Mouse (Mus musculus): ENCODE measurements around the gene Dqx1. TPM values are rescaled to one million over a fixed set of nuclear protein-coding genes. Genes with fewer than 3 reads are reported as not detected.
A peak's percentile ranks its signal among the peaks of the same experiment; 100 is the strongest.

Gene Dqx1
- polyA plus RNA-seq, 1 experiment = 0.84 TPM

DNA sequence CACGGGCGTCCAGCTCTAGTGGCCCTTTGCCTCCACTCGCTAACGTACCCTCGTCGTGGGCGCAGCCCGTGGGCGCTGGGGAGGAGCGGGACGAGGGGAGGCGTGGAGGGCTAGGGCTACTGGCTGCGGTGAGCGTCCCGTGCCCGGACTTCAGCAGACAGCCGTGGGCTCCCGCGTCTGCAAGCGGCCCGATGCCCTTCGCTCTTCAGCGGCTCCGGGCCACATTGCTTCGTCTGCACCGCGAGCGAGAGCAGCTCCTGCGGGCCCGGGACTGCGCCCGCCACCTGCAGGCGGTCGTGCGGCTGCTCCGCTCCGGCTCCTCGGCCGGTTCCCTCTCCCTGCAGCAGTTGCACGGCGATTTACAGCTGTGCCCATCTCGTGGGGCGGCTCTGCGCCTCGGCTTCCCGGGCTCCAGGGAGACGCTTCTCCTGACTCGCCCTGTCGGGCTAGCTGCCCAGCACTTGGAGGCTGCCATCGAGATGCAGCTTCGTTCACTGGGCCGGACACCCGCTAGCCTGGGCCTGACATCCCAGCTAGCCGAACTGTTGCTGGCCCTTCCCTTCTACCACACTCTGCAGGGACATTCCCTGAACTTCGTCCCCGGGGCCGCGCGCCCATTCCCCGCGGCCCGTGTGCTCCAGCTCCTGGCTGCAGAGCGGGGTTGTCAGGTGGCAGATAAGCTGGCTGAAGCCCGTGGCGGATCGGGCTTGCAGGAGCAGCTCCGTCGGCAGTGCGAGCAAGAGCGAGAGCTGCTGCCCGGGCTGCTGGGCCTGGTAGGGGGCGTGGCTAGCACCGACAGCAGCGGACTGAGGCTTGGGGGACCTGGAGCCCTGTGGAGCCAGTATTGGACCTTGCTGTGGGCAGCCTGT is 44.3 kb downstream of the Dqx1 start:
- no peaks in the 10 kb centered on the region for H3K4me1 ChIP-seq (ENCODE audit: control insufficient read depth, insufficient read depth, low read length)
- TF ChIP-seq POLR2A (IDR thresholded peaks at IDR 0.05; ENCODE audit: low read depth, low read length) = peak; percentile 44
- 0 out of 2 replicates have a peak, but pooled peaks have one; percentile 7 for TF ChIP-seq CTCF (IDR thresholded peaks at IDR 0.05; ENCODE audit: borderline replicate concordance, insufficient read depth, low read length)
- peak overlapping the region; percentile 56 for H3K4me3 ChIP-seq (ENCODE audit: insufficient read depth, low read length)
- H3K27ac ChIP-seq (ENCODE audit: insufficient read depth, low read length) = no peak overlapping the region

DNA sequence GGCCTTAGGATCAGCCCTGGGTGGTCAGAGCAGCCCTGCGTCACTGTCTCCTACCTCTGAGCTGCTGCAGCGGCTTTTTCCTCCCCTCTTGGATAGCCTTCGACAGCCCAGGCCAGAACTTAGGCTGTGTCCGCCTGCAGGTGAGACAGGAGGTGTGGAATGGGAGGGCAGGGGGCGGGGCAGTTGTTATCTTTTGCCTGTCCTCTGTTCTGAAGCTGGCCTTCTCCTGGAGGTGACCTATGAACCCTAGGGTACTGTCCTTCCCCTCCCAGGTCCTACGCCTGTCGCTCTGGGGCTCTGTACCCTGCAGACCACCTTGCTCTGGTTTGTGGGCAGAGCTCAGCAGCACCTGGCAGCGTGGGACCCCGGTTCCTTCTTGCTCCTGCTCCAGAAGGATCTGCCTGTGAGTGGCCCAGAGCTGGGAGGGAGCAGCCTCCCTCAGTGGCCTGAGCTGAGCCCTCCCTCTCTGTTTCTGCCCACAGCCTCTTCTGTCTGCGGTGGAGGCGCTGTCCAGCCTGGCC is 45.5 kb downstream of the Dqx1 start:
- Histone ChIP-seq H3K4me1 (ENCODE audit: control insufficient read depth, insufficient read depth, low read length) (no peaks in the 10 kb centered on the region), H3K4me3 (ENCODE audit: insufficient read depth, low read length) (no peak overlapping the region), H3K27ac (ENCODE audit: insufficient read depth, low read length) (no peak overlapping the region)
- TF ChIP-seq CTCF (IDR thresholded peaks at IDR 0.05; ENCODE audit: borderline replicate concordance, insufficient read depth, low read length) (no peak), POLR2A (IDR thresholded peaks at IDR 0.05; ENCODE audit: low read depth, low read length) (no peak)

DNA sequence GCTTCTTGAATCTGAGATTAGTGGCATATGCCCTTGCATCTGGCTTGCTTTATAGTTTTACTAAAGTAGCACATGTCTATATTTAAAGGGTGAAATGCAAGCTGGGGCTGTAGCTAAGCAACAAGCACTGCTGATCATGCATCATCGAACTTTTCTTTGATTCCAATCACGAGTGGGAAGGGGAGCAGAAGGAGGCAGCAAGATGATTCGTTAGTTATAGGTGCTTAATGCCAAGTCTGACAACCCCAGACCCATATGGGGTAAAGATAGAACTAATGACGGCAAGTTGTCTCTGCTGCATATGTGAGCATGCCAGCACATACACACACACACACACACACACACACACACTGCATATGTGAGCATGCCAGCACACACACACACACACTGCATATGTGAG is 46.5 kb downstream of the Dqx1 start:
- H3K4me3 ChIP-seq (ENCODE audit: insufficient read depth, low read length) = no peak overlapping the region
- TF ChIP-seq POLR2A (IDR thresholded peaks at IDR 0.05; ENCODE audit: low read depth, low read length) = 0 out of 2 replicates have a peak, but pooled peaks have one; percentile 5
- TF ChIP-seq CTCF (IDR thresholded peaks at IDR 0.05; ENCODE audit: borderline replicate concordance, insufficient read depth, low read length) = no peak
- no peak overlapping the region for H3K27ac ChIP-seq (ENCODE audit: insufficient read depth, low read length)
- H3K4me1 ChIP-seq (ENCODE audit: control insufficient read depth, insufficient read depth, low read length) = no peaks in the 10 kb centered on the region

GRCm38 (mm10) chr6:83107566-83108400 is 50.1 kb downstream of the Dqx1 start:
- no peak overlapping the region for H3K27ac ChIP-seq (ENCODE audit: insufficient read depth, low read length)
- peak overlapping the region; percentile 62; the same call in 1 of the 2 replicates for H3K4me3 ChIP-seq (ENCODE audit: insufficient read depth, low read length)
- H3K4me1 ChIP-seq (ENCODE audit: control insufficient read depth, insufficient read depth, low read length) = no peaks in the 10 kb centered on the region
- TF ChIP-seq CTCF (IDR thresholded peaks at IDR 0.05; ENCODE audit: borderline replicate concordance, insufficient read depth, low read length) (peak; percentile 87), POLR2A (IDR thresholded peaks at IDR 0.05; ENCODE audit: low read depth, low read length) (no peak)

DNA sequence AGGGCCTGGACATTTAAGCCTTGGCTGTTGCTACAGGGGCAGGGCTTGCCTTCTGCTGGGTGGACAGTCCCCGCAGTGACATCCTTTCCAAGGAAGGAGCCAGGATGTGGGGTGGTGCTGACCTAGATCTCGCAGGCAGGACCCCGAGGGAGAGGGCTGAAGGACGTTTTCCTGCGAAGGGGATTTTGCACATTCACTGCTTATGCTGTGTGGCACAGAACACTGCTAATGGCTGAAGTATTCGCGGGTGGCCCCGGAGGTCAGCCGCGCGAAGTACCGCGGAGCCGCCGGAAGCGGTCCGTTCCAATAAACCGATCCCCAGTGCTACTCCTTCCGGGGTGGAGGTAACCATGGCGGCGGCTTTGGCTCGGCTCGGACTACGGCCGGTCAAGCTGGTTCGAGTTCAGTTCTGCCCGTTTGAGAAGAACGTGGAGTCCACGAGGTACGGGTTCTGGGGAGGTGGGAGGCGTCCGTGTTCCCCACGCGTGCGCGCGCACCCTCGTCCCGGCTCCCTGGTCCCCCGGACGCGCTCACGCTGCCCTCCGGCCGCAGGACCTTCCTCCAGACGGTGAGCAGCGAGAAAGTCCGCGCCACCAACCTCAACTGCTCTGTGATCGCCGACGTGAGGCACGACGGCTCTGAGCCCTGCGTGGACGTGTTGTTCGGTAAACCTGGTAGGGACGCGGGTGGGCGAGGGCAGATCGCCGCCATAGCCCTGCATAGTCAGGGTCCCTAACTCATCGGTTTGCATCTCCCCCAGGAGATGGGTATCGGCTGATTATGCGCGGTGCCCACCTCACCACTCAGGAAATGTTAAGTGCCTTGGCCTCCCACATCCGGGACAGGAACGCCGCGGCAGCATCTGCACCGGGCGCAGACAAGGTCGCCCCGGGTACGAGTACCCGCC is 51.4 kb downstream of the Dqx1 start, which contains the start of gene Mrpl53:
TSS of gene Mrpl53 (plus strand) at position 279 of the 907 bp plus-strand sequence.
- H3K4me1 ChIP-seq (ENCODE audit: control insufficient read depth, insufficient read depth, low read length) = no peaks in the 10 kb centered on the region
- H3K4me3 ChIP-seq (ENCODE audit: insufficient read depth, low read length) = peak within 1 kb of the TSS; percentile 62
- peak within 1 kb of the TSS; percentile 56 for H3K27ac ChIP-seq (ENCODE audit: insufficient read depth, low read length)
- TF ChIP-seq POLR2A (IDR thresholded peaks at IDR 0.05; ENCODE audit: low read depth, low read length) = peak; percentile 74
- TF ChIP-seq CTCF (IDR thresholded peaks at IDR 0.05; ENCODE audit: borderline replicate concordance, insufficient read depth, low read length) = no peak

DNA sequence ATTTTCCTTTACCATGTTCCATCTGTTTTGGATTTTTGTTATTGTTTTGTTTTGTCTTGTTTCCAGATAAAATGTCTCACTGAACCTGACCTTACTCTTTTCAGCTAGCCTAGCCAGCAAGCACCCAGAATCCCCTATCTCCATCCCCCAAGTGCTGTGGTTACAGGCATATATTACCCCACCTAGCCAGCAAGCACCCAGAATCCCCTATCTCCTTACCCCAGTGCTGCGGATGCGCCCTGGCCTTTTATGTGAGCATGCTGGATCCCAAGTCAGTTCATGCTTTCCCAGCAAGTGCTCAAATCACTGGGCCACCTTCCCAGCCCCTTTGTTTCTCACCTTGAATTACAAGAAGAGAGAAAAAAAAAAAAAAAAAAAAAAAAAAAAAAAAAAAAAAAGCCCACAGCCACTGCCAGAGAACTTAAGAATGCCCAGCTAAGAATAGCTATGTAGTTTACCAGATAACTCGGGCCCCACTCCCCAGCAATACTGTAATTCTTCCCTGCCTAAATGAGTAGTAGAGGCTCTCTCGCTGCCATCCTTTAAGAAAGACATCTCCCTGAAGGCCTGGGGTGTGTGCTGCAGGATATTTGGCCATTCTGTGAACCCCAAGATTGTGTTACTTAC is 54.0 kb downstream of the Dqx1 start:
- Histone ChIP-seq H3K4me1 (ENCODE audit: control insufficient read depth, insufficient read depth, low read length) (peaks cover 2% of the 10 kb centered on the region; the same call in 1 of the 2 replicates), H3K27ac (ENCODE audit: insufficient read depth, low read length) (no peak overlapping the region), H3K4me3 (ENCODE audit: insufficient read depth, low read length) (no peak overlapping the region)
- TF ChIP-seq POLR2A (IDR thresholded peaks at IDR 0.05; ENCODE audit: low read depth, low read length) = no peak
- no peak for TF ChIP-seq CTCF (IDR thresholded peaks at IDR 0.05; ENCODE audit: borderline replicate concordance, insufficient read depth, low read length)

DNA sequence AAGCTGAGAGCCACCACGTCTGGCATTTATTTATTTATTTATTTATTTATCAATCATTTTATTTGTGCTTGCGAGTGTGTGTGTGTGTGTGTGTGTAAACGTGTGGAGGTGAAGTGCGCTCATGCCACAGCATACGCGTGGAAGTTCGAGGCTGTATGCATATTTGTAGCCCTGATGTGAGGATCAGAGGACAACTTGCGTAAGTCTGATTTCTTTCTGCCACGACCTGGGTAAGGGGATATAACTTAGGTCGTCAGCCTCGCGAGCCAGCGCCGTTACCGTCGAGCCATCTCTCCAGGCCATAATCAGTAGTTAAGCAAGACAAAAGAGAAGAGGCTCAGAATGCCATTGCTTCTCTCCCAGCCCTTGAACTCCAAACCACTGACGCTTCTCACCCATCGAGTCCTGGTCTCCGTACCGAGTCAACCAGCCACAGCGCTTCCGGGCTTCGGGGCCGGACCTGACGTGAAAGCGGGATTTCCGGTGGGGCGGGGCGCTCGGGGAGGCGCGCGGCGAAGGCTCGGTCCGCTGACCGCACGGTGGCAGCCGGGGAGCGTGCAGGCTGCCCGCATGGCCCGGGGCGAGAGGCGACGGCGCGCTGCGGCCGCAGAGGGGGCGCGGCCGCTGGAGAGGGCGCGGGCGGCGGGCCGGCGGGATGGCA is 57.5 kb downstream of the Dqx1 start, which contains the start of gene Mogs:
TSS of gene Mogs (plus strand) at position 486 of the 661 bp plus-strand sequence.
- Histone ChIP-seq H3K4me3 (ENCODE audit: insufficient read depth, low read length) (peak within 1 kb of the TSS; percentile 87), H3K27ac (ENCODE audit: insufficient read depth, low read length) (peak within 1 kb of the TSS; percentile 48), H3K4me1 (ENCODE audit: control insufficient read depth, insufficient read depth, low read length) (peaks cover 6% of the 10 kb centered on the region; the same call in 1 of the 2 replicates)
- TF ChIP-seq CTCF (IDR thresholded peaks at IDR 0.05; ENCODE audit: borderline replicate concordance, insufficient read depth, low read length) (peak; percentile 39; the same call in 1 of the 2 replicates), POLR2A (IDR thresholded peaks at IDR 0.05; ENCODE audit: low read depth, low read length) (peak; percentile 95)
